Mouse (Mus musculus) limb, embryonic 11.5 days (tissue): Measurements from ENCODE around the gene Sptbn2. TPM values are rescaled to one million over a fixed set of nuclear protein-coding genes. Genes with fewer than 3 reads are reported as not detected.

Experiments
- ATAC-seq: fragments of 200-750 bp; cut with Nextera tagmentation; 2 replicates; pipeline ENCODE4 v1.8.0; 2017; ENCODE audit warnings: low read depth; ENCODE audit not compliant: insufficient number of reproducible peaks, low FRiP score, low TSS enrichment
- DNase-seq: peaks from one replicate; pipeline ENCODE4 v3.0.0-alpha.2; 2015; ENCODE audit warnings: low spot score
- H3K27ac ChIP-seq: fragments of 300-500 bp; sonication (generic); replicated peaks from 2 replicates; pipeline ENCODE4 v1.5.1; 2014; ENCODE audit warnings: low read depth, mild to moderate bottlenecking, low read length
- H3K27me3 ChIP-seq: fragments of 300-500 bp; sonication (generic); 2 replicates; pipeline ENCODE4 v1.6.1; 2014; ENCODE audit warnings: mild to moderate bottlenecking, low read length, mixed read lengths; ENCODE audit not compliant: control insufficient read depth, insufficient read depth
- H3K36me3 ChIP-seq: fragments of 300-500 bp; sonication (generic); 2 replicates; pipeline ENCODE4 v1.6.1; 2014; ENCODE audit warnings: mild to moderate bottlenecking, low read length, moderate library complexity, mixed read lengths; ENCODE audit not compliant: control insufficient read depth, insufficient read depth
- H3K4me1 ChIP-seq: fragments of 300-500 bp; sonication (generic); 2 replicates; pipeline ENCODE4 v1.6.1; 2014; ENCODE audit warnings: low read length, mixed read lengths; ENCODE audit not compliant: control insufficient read depth, insufficient read depth
- H3K4me2 ChIP-seq: fragments of 300-500 bp; sonication (generic); 2 replicates; pipeline ENCODE4 v1.6.1; 2014; ENCODE audit warnings: low read depth, mild to moderate bottlenecking, moderate library complexity; ENCODE audit not compliant: severe bottlenecking
- H3K4me3 ChIP-seq: fragments of 300-500 bp; sonication (generic); 2 replicates; pipeline ENCODE4 v1.5.1; 2014; ENCODE audit warnings: low read depth, low read length
- H3K9ac ChIP-seq: fragments of 300-500 bp; sonication (generic); 2 replicates; pipeline ENCODE4 v1.6.1; 2014; ENCODE audit warnings: mild to moderate bottlenecking, low read length
- H3K9me3 ChIP-seq: fragments of 300-500 bp; sonication (generic); 2 replicates; pipeline ENCODE4 v1.6.1; 2016; ENCODE audit warnings: low read length; ENCODE audit not compliant: control insufficient read depth
- WGBS: fragments of 180-500 bp; shearing (Covaris S2); extraction: QIAGEN DNeasy Blood & Tissue Kit; methylation state at CpG from one replicate; pipeline ENCODE4 v1.1.7; 2014; 5-methylcytosine and 5-hydroxymethylcytosine counted together
- polyA plus RNA-seq: library from polyadenylated mRNA; unstranded; fragments of >200 nt; fragmentation: Nextera tagmentation; extraction: Ambion mirVana; gene quantifications from 2 replicates; pipeline ENCODE4 v1.2.1, GENCODE M21; 2014

Gene Sptbn2
- 2.1 and 2.5 TPM in 2 replicates for polyA plus RNA-seq

DNA sequence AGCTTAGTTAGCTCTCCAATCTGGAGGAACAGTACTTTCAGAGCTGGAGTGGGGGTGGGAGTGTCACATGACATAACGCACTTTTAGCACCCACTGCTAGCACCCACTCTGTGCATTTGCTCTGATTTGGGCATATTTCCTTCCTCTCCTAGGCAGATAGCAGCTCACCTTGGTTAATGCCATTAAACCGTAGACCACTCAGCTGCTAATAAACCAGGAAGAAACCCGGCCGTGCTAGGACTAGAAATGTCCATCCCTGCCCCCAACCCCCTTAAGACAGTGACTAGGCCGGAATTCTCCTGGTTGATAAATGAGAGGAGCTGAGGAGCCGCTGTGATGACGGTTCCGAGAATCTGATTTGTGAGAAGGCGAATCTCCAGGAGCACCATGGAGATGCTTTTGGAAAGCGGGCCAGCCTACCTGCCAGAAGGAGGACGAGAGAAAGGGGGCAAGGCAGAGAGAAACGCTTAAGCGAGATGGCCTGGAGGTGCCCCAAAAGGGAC, at the start of gene Sptbn2:
Gene Sptbn2, plus strand, starts transcription at position 70 of the 503 bp plus-strand sequence.
- peaks cover 21% of the 10 kb centered on the region for H3K27me3 ChIP-seq
- no peak within 1 kb of the TSS for H3K27ac ChIP-seq
- DNase-seq (peak; percentile 41), ATAC-seq (no peak)
- 7% methylated on average over 13 of the region's 13 CpGs for WGBS
- H3K4me2 ChIP-seq, result peak within 1 kb of the TSS; percentile 99
- peak within 1 kb of the TSS; percentile 73 for H3K9ac ChIP-seq
- H3K9me3 ChIP-seq, result no peaks in the 10 kb centered on the region
- peaks cover 9% of the 10 kb centered on the region for H3K4me1 ChIP-seq
- no peaks in the 10 kb centered on the region for H3K36me3 ChIP-seq
- H3K4me3 ChIP-seq, result peak within 1 kb of the TSS; percentile 57

DNA sequence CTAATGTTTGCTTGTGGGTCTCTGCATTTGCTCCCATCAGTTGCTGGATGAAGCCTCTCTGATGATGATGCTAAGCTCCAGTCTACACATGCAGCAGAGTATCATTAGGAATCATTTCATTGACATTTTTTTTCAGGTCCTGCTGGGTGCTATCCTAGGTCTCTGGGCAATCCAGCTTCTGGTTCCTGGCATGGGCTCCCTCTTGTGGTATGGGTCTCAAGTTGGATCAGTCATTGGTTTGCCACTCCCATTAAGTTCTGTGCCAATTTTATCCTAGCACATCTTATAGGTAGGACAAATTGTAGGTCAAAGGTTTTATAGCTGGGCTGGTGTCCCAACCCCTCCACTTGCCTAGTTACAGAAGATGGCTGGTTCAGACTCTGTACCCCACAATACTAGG, 44.2 kb upstream of the Sptbn2 start:
- ATAC-seq, result no peak
- H3K9me3 ChIP-seq, result no peaks in the 10 kb centered on the region
- no peaks in the 10 kb centered on the region for H3K36me3 ChIP-seq
- H3K4me2 ChIP-seq, result no peak overlapping the region
- H3K27ac ChIP-seq, result no peak overlapping the region
- H3K4me1 ChIP-seq, result no peaks in the 10 kb centered on the region
- no peak for DNase-seq
- H3K27me3 ChIP-seq, result no peaks in the 10 kb centered on the region
- no peak overlapping the region for H3K9ac ChIP-seq
- no peak overlapping the region for H3K4me3 ChIP-seq

DNA sequence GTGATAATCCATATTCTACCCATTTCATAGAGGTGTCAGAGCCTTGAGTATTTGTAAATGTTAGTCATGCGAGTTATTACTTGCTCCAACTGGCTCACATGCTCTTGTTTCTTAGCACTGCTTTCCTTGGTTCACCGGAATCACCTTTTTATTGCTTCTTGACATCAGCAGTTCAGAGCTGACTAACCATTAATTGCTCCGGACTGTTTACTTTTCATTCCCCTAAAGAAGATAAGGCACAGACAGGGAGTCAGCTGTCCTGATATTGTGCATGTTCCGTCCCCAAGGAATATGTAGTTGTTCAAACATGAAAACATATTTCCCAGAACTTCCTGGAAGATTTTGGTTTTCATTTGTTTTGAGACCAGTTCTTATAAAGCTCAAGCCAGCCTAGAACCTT, 40.2 kb upstream of the Sptbn2 start:
- Histone ChIP-seq H3K9me3 (no peaks in the 10 kb centered on the region), H3K36me3 (no peaks in the 10 kb centered on the region), H3K4me1 (no peaks in the 10 kb centered on the region), H3K4me3 (no peak overlapping the region), H3K27me3 (no peaks in the 10 kb centered on the region), H3K9ac (no peak overlapping the region), H3K27ac (no peak overlapping the region), H3K4me2 (no peak overlapping the region)
- 71% methylated on average over 4 of the region's 4 CpGs for WGBS
- no peak for ATAC-seq
- no peak for DNase-seq

DNA sequence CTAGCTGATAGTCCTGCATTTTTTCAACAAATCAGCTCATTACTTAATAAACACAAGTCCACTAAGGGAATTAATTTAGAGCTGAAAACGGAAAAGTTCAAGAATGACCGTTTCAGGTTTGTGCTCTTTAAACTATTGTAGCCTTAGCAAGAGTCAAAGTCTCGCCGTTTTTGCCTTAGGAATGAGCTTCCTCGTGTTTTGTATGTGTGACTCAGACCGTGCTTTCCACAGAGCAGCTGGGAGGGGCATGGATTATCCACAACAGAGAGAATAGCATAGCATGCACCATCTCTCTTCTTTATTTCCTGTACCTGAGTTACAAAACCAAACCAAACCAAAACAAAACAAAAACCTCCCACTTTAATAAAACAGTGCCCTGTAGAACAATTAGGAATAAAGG, 38.6 kb upstream of the Sptbn2 start:
- 79% methylated on average over 6 of the region's 6 CpGs for WGBS
- Histone ChIP-seq H3K36me3 (no peaks in the 10 kb centered on the region), H3K4me3 (no peak overlapping the region), H3K9ac (no peak overlapping the region), H3K27ac (no peak overlapping the region), H3K4me1 (no peaks in the 10 kb centered on the region), H3K4me2 (no peak overlapping the region), H3K9me3 (no peaks in the 10 kb centered on the region), H3K27me3 (no peaks in the 10 kb centered on the region)
- DNase-seq (no peak), ATAC-seq (no peak)

DNA sequence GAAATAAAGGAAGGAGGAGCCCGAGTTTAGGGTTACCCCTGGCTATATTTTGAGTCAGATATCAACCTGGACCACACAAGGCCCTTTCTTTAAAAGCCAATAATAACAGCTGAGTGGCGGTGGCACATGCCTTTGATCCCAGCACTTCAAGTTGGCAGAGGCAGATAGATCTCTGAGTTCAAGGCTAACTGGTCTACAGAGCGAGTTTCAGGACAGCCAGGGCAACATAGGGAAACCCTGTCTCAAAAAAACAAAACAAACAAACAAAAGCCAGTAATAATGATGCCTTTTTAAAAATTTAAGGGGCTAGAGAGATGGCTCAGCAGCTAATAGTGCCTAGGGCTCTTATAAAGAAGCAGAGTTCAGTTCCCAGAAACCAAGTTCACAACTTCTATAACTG, 16.6 kb upstream of the Sptbn2 start:
- Histone ChIP-seq H3K27me3 (peaks cover 15% of the 10 kb centered on the region), H3K27ac (no peak overlapping the region), H3K36me3 (no peaks in the 10 kb centered on the region), H3K4me3 (no peak overlapping the region), H3K9me3 (no peaks in the 10 kb centered on the region), H3K9ac (no peak overlapping the region), H3K4me1 (0 out of 2 replicates have a peak, but pooled peaks cover 3% of the 10 kb centered on the region), H3K4me2 (no peak overlapping the region)
- 69% methylated on average over 3 of the region's 3 CpGs for WGBS
- no peak for DNase-seq
- no peak for ATAC-seq

DNA sequence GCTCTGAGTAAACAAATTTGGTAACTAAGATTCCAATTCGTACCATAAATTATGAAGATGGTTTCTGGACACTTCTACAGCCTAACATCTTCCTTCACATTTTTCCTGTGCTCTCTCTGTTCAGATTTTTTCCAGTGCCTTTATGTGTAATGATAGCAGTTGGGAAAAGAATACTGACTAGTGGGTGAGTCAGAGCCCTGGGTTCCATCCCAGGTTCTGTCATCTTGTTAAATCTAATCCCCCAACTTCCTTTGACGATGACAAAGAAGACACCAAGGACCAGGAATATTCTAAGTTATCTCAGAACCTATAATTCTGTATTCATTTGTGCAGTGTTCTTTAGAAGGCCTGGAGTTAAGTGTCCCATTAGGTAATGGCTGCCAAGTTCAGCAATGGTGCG, 13.8 kb upstream of the Sptbn2 start:
- Histone ChIP-seq H3K9ac (no peak overlapping the region), H3K9me3 (no peaks in the 10 kb centered on the region), H3K27ac (no peak overlapping the region), H3K4me2 (no peak overlapping the region), H3K4me3 (no peak overlapping the region), H3K36me3 (no peaks in the 10 kb centered on the region), H3K4me1 (0 out of 2 replicates have a peak, but pooled peaks cover 3% of the 10 kb centered on the region), H3K27me3 (peaks cover 29% of the 10 kb centered on the region)
- WGBS, result 86% methylated on average over 3 of the region's 3 CpGs
- DNase-seq, result no peak
- ATAC-seq, result no peak

DNA sequence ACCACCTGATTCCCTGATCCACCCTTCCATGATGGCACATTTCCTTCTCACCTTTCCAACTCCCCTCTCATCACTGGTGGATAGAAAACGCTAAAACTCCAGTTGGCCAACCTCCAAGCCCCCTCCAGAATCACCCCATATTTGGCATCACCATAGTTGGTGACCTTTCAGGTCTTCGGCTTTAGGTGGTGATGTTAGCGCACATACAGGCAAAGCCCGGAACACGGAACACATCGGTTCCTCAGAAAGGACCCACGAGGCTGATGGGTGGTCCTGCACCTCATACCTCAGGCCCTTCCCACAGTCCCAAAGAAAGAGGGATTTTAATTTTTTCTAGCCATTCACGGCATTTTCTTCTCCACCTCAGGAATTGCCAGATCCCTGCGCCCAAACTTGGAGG, 13.2 kb upstream of the Sptbn2 start:
- ATAC-seq (no peak), DNase-seq (no peak)
- no peaks in the 10 kb centered on the region for H3K9me3 ChIP-seq
- H3K36me3 ChIP-seq, result no peaks in the 10 kb centered on the region
- H3K9ac ChIP-seq, result peak overlapping the region; percentile 44
- H3K27ac ChIP-seq, result no peak overlapping the region
- H3K4me1 ChIP-seq, result 0 out of 2 replicates have a peak, but pooled peaks cover 3% of the 10 kb centered on the region
- WGBS, result 75% methylated on average over 9 of the region's 9 CpGs
- H3K4me3 ChIP-seq, result no peak overlapping the region; the same call in 1 of the 2 replicates
- H3K4me2 ChIP-seq, result peak overlapping the region; percentile 82
- H3K27me3 ChIP-seq, result peaks cover 29% of the 10 kb centered on the region

DNA sequence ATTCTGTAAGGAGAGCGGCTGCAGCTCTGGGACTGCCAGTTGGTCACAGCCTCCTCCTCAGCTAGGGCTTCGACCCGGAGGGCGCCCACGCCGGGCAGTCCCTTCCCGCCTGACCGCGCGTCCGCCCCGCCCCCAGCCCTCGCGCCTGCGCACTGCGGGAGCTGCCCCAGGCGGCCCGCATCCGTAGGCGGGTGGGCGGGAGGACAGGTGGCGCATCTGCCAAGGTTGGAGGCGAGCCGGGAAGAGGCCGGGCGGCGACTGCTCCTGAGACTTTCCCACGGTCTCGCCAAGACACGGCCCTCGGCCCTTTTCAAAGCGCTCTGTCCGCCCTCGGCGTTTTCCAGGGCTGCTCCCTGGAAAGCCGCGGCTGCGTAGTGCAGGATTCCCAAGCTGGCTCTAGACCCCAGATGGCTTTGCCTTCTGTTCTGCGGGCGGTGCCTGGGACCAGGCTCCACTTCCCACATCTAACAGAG, 12.7 kb upstream of the Sptbn2 start, which contains the start of gene Gm960:
Gene Gm960, minus strand, starts transcription at position 464 of the 473 bp plus-strand sequence.
- H3K9me3 ChIP-seq, result no peaks in the 10 kb centered on the region
- peak within 1 kb of the TSS; percentile 82 for H3K4me2 ChIP-seq
- peak within 1 kb of the TSS; percentile 44 for H3K9ac ChIP-seq
- DNase-seq, result peak; percentile 83
- peak within 1 kb of the TSS; percentile 50 for H3K4me3 ChIP-seq
- no peaks in the 10 kb centered on the region for H3K36me3 ChIP-seq
- H3K27me3 ChIP-seq, result peaks cover 29% of the 10 kb centered on the region
- 0 out of 2 replicates have a peak, but pooled peaks cover 3% of the 10 kb centered on the region for H3K4me1 ChIP-seq
- ATAC-seq, result no peak
- no peak within 1 kb of the TSS for H3K27ac ChIP-seq
- under 1% methylated on average over 40 of the region's 40 CpGs for WGBS

DNA sequence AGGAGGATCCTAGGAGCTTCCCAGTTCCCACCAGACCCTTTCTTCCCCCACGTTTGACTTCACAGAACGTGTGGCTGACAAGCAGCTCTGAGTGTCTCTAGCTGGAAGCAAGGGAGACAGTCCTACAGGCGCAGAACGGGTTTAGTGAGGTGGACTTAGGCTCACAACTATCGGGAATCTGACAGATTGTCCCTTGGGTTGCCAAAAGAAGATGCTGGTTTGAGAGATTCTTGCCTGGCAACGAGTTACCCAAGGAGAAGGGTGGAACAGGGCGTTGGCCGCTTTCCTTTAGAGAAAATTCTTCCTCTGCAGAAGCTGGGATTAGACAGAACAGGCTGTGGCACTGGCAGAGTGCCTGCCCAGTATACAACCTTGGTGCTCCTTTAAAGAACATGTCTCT, 12.1 kb upstream of the Sptbn2 start:
- Histone ChIP-seq H3K4me2 (no peak overlapping the region; the same call in 1 of the 2 replicates), H3K4me1 (0 out of 2 replicates have a peak, but pooled peaks cover 3% of the 10 kb centered on the region), H3K9me3 (no peaks in the 10 kb centered on the region), H3K36me3 (no peaks in the 10 kb centered on the region), H3K27me3 (peaks cover 29% of the 10 kb centered on the region), H3K9ac (no peak overlapping the region), H3K27ac (no peak overlapping the region), H3K4me3 (no peak overlapping the region)
- DNase-seq (no peak), ATAC-seq (no peak)
- 29% methylated on average over 8 of the region's 8 CpGs for WGBS
